Mouse (Mus musculus) CH12.LX (cell line): ENCODE results near the gene Trim41. TPM values are rescaled to one million over a fixed set of nuclear protein-coding genes. Genes with fewer than 3 reads are reported as not detected.
"Not testable (repeated sequence)": the region's sequence is repeated elsewhere in the genome, so short reads cannot be mapped to it uniquely, and the experiment has no call there.

Source experiments
- DNase-seq: peaks from one replicate; pipeline ENCODE4 v3.0.0-alpha.2; 2013; ENCODE audit errors: extremely low read depth
- H3K27ac ChIP-seq: 2 replicates; pipeline ENCODE4 v1.5.1; 2012; ENCODE audit warnings: low read depth, mild to moderate bottlenecking, control low read depth, moderate library complexity; ENCODE audit not compliant: insufficient read depth
- H3K27me3 ChIP-seq: replicated peaks from 2 replicates; pipeline ENCODE3; 2012; ENCODE audit warnings: inconsistent platforms
- H3K36me3 ChIP-seq, 2 experiments: replicated peaks in 1 of 2; 2 replicates each; pipeline versions ENCODE3 to v1.6.1; 2012; ENCODE audit warnings: inconsistent platforms in 1 of 2, low read length in 1 of 2, mild to moderate bottlenecking in 1 of 2, mixed read lengths in 1 of 2, moderate library complexity in 1 of 2; ENCODE audit not compliant: control insufficient read depth in 1 of 2, insufficient read depth in 1 of 2
- H3K4me1 ChIP-seq, 2 experiments: 2 replicates each; pipeline ENCODE4 v1.6.1; 2012; ENCODE audit warnings: inconsistent platforms in 1 of 2, moderate library complexity in 1 of 2; ENCODE audit not compliant: insufficient read depth in 2 of 2, control insufficient read depth in 1 of 2
- H3K4me2 ChIP-seq: 2 replicates; pipeline ENCODE4 v1.6.1; 2012; ENCODE audit warnings: low read depth, mild to moderate bottlenecking, control low read depth; ENCODE audit not compliant: poor library complexity, insufficient read depth, severe bottlenecking
- H3K4me3 ChIP-seq, 3 experiments: fragments of 150-350 bp in 1 of 3; sonication (generic) in 1 of 3; replicated peaks in 1 of 3; 2 replicates each; pipeline versions ENCODE3 to v1.5.1; 2011 to 2012; ENCODE audit warnings: low read depth in 2 of 3, low read length in 2 of 3, mild to moderate bottlenecking in 2 of 3, moderate library complexity in 2 of 3, control low read depth in 1 of 3, improper control_type of control experiment in 1 of 3, inconsistent platforms in 1 of 3, mixed read lengths in 1 of 3; ENCODE audit not compliant: poor library complexity in 1 of 3
- H3K79me2 ChIP-seq: replicated peaks from 2 replicates; pipeline ENCODE4 v1.6.1; 2012; ENCODE audit warnings: mild to moderate bottlenecking, moderate library complexity; ENCODE audit not compliant: control insufficient read depth, poor library complexity, insufficient read depth, severe bottlenecking; ENCODE audit errors: extremely low read depth
- H3K9ac ChIP-seq: 2 replicates; pipeline ENCODE4 v1.6.1; 2012; ENCODE audit warnings: low read depth, mild to moderate bottlenecking, control low read depth, moderate library complexity; ENCODE audit not compliant: insufficient read depth
- H3K9me3 ChIP-seq: replicated peaks from 2 replicates; pipeline ENCODE3; 2012; ENCODE audit warnings: low read length, inconsistent platforms, mixed read lengths
- CHD1 ChIP-seq: IDR thresholded peaks from 2 replicates; pipeline ENCODE4 v1.6.1; 2012; ENCODE audit warnings: low read depth, low read length, improper control_type of control experiment, inconsistent platforms
- CTCF ChIP-seq, 2 experiments: IDR thresholded peaks in 1 of 2; conservative IDR thresholded peaks in 1 of 2; 2 replicates each; pipeline ENCODE4 v1.5.1; 2011 to 2012; ENCODE audit warnings: low read depth in 2 of 2, low read length in 2 of 2, improper control_type of control experiment in 1 of 2, inconsistent platforms in 1 of 2, mild to moderate bottlenecking in 1 of 2, moderate library complexity in 1 of 2
- E2F4 ChIP-seq: IDR thresholded peaks from 2 replicates; pipeline ENCODE4 v1.6.1; 2011; ENCODE audit warnings: low read depth, low read length, improper control_type of control experiment; ENCODE audit not compliant: insufficient replicate concordance
- ETS1 ChIP-seq: conservative IDR thresholded peaks from 2 replicates; pipeline ENCODE4 v1.6.1; 2012; ENCODE audit warnings: low read depth, mild to moderate bottlenecking, inconsistent platforms, low read length, improper control_type of control experiment, moderate library complexity
- GABPA ChIP-seq: IDR thresholded peaks from 2 replicates; pipeline ENCODE4 v1.6.1; 2012; ENCODE audit warnings: low read depth, low read length, improper control_type of control experiment, inconsistent platforms; ENCODE audit not compliant: insufficient replicate concordance
- KAT2A ChIP-seq: IDR thresholded peaks from 2 replicates; pipeline ENCODE4 v1.6.1; 2012; ENCODE audit warnings: low read length, improper control_type of control experiment, inconsistent platforms; ENCODE audit not compliant: insufficient replicate concordance
- MAX ChIP-seq: IDR thresholded peaks from 2 replicates; pipeline ENCODE4 v1.6.1; 2011; ENCODE audit warnings: low read length, improper control_type of control experiment
- MAZ ChIP-seq: IDR thresholded peaks from 2 replicates; pipeline ENCODE4 v1.6.1; 2012; ENCODE audit warnings: low read depth, mild to moderate bottlenecking, inconsistent platforms, low read length, improper control_type of control experiment, moderate library complexity
- MEF2A ChIP-seq: IDR thresholded peaks from 2 replicates; pipeline ENCODE4 v1.6.1; 2014; ENCODE audit warnings: low read depth, mild to moderate bottlenecking, inconsistent platforms, low read length, improper control_type of control experiment, borderline replicate concordance
- MXI1 ChIP-seq: IDR thresholded peaks from 2 replicates; pipeline ENCODE4 v1.6.1; 2011; ENCODE audit warnings: mild to moderate bottlenecking, low read depth, low read length, improper control_type of control experiment
- MYC ChIP-seq: IDR thresholded peaks from 2 replicates; pipeline ENCODE4 v1.6.1; 2011; ENCODE audit warnings: low read depth, mild to moderate bottlenecking, improper control_type of control experiment, low read length
- NELFE ChIP-seq: IDR thresholded peaks from 2 replicates; pipeline ENCODE4 v1.6.1; 2011; ENCODE audit warnings: low read depth, low read length, improper control_type of control experiment
- NRF1 ChIP-seq: IDR thresholded peaks from 2 replicates; pipeline ENCODE4 v1.6.1; 2014; ENCODE audit warnings: low read depth, mild to moderate bottlenecking, inconsistent platforms, low read length, improper control_type of control experiment, moderate library complexity
- POLR2AphosphoS2 ChIP-seq: IDR thresholded peaks from 2 replicates; pipeline ENCODE4 v1.6.1; 2011; ENCODE audit warnings: low read depth, low read length, improper control_type of control experiment
- RAD21 ChIP-seq: IDR thresholded peaks from 2 replicates; pipeline ENCODE4 v1.6.1; 2011; ENCODE audit warnings: low read depth, mild to moderate bottlenecking, low read length, improper control_type of control experiment, moderate library complexity
- RCOR1 ChIP-seq: conservative IDR thresholded peaks from 2 replicates; pipeline ENCODE4 v1.6.1; 2012; ENCODE audit warnings: low read depth, mild to moderate bottlenecking, inconsistent platforms, low read length, improper control_type of control experiment
- SIN3A ChIP-seq: IDR thresholded peaks from 2 replicates; pipeline ENCODE4 v1.6.1; 2012; ENCODE audit warnings: low read length, improper control_type of control experiment, inconsistent platforms
- SMC3 ChIP-seq: IDR thresholded peaks from 2 replicates; pipeline ENCODE4 v1.6.1; 2011; ENCODE audit warnings: low read depth, low read length, improper control_type of control experiment
- TBP ChIP-seq: conservative IDR thresholded peaks from 2 replicates; pipeline ENCODE4 v1.6.1; 2011; ENCODE audit warnings: low read depth, low read length, improper control_type of control experiment
- TCF12 ChIP-seq: IDR thresholded peaks from 2 replicates; pipeline ENCODE4 v1.6.1; 2014; ENCODE audit warnings: low read depth, mild to moderate bottlenecking, inconsistent platforms, low read length, improper control_type of control experiment
- USF1 ChIP-seq: IDR thresholded peaks from 2 replicates; pipeline ENCODE4 v1.6.1; 2014; ENCODE audit warnings: low read depth, mild to moderate bottlenecking, inconsistent platforms, low read length, improper control_type of control experiment
- USF2 ChIP-seq: conservative IDR thresholded peaks from 2 replicates; pipeline ENCODE4 v1.6.1; 2011; ENCODE audit warnings: low read depth, low read length, improper control_type of control experiment
- ZKSCAN1 ChIP-seq: IDR thresholded peaks from 2 replicates; pipeline ENCODE4 v1.6.1; 2012; ENCODE audit warnings: low read depth, inconsistent platforms, low read length, improper control_type of control experiment, borderline replicate concordance
- dilution Hi-C: fragments of 300-500 bp; cut with MboI; formaldehyde crosslinking; loops from 2 replicates; pipeline ENCODE4 v1.14.3; 2020; ENCODE audit warnings: low sequenced_read_pairs; ENCODE audit not compliant: extremely low pct_unique_long_range_greater_than_20kb, extremely low pct_ligation_motif_present
- in situ Hi-C: fragments of 300-500 bp; cut with MboI; formaldehyde crosslinking; loops from 3 replicates; pipeline ENCODE4 v1.14.3; 2019; ENCODE audit warnings: low sequenced_read_pairs, low pct_ligation_motif_present, low pct_unique_long_range_greater_than_20kb, mixed read lengths
- polyA plus RNA-seq: library from polyadenylated mRNA; unstranded; fragments of >175 nt; gene quantifications from 2 replicates; pipeline ENCODE4 v1.2.1, GENCODE M21; 2012; ENCODE audit warnings: low read depth; ENCODE audit not compliant: insufficient read length
- total RNA-seq, 2 experiments: library from RNA; depleted of rRNA; stranded (reverse); fragments of 300-350 nt in 1 of 2; fragments of >200 nt in 1 of 2; gene quantifications; 2 replicates each; pipeline ENCODE4 v1.2.3; 2012 to 2014

The Trim41 gene
- total and polyA plus RNA-seq, 3 experiments: 18.8 to 51.6 (median 36.0) TPM

GRCm38 (mm10) chr11:48822768-48823512, 5.8 kb upstream of the Trim41 start:
- Histone ChIP-seq H3K36me3 (no peaks in the 10 kb centered on the region), H3K4me3 (peak overlapping the region; percentile 48 to 64 (median 60)), H3K27me3 (peaks cover 9% of the 10 kb centered on the region), H3K9ac (peak overlapping the region; percentile 63), H3K79me2 (no peaks in the 10 kb centered on the region), H3K4me1 (peaks cover 15 to 53% of the 10 kb centered on the region in 2 experiments), H3K9me3 (peaks cover 7% of the 10 kb centered on the region), H3K27ac (no peak overlapping the region), H3K4me2 (peak overlapping the region; percentile 90)
- no peak for DNase-seq
- in situ Hi-C loops: no loop called here
- peak; percentile 25 for TF ChIP-seq ETS1
- no peak for TF ChIP-seq CTCF (conservative IDR thresholded peaks at IDR 0.05 in 1 of 2, IDR thresholded peaks at IDR 0.05 in 1 of 2; ENCODE audit: low read depth in 2 of 2, low read length in 2 of 2)
- TF ChIP-seq SIN3A: peak; percentile 66
- TF ChIP-seq USF1: 0 out of 2 replicates have a peak, but pooled peaks have one; percentile 4
- TF ChIP-seq MXI1: peak; percentile 72
- no peak for TF ChIP-seq MEF2A
- 0 out of 2 replicates have a peak, but pooled peaks have one; percentile 27 for TF ChIP-seq MAX
- TF ChIP-seq CHD1: peak; percentile 39; the same call in 1 of the 2 replicates
- TF ChIP-seq TCF12: peak; percentile 26; the same call in 1 of the 2 replicates
- dilution Hi-C loops: no loop called here

GRCm38 (mm10) chr11:48821299-48821698, 4.1 kb upstream of the Trim41 start:
- Histone ChIP-seq H3K4me1 (peaks cover 14 to 51% of the 10 kb centered on the region in 2 experiments), H3K27ac (peak overlapping the region; percentile 84)
- H3K9me3 ChIP-seq, H3K79me2 ChIP-seq, H3K36me3 ChIP-seq, H3K27me3 ChIP-seq, in situ Hi-C loops, H3K4me3 ChIP-seq, H3K9ac ChIP-seq, dilution Hi-C loops, H3K4me2 ChIP-seq, DNase-seq: not testable (repeated sequence)
- TF ChIP-seq TBP: 0 out of 2 replicates have a peak, but pooled peaks have one; percentile 9

GRCm38 (mm10) chr11:48820308-48820674, 3.1 kb upstream of the Trim41 start:
- peak; percentile 75 for DNase-seq
- Histone ChIP-seq H3K4me3 (no peak overlapping the region), H3K4me1 (peaks cover 17 to 60% of the 10 kb centered on the region in 2 experiments), H3K4me2 (peak overlapping the region; percentile 67), H3K27me3 (peaks cover 9% of the 10 kb centered on the region), H3K79me2 (peaks cover 14% of the 10 kb centered on the region), H3K27ac (peak overlapping the region; percentile 84), H3K9me3 (no peaks in the 10 kb centered on the region), H3K36me3 (peaks cover 5 to 6% of the 10 kb centered on the region in 2 experiments), H3K9ac (peak overlapping the region; percentile 56)
- in situ Hi-C loops (no loop called here), dilution Hi-C loops (no loop called here)
- TF ChIP-seq GABPA (no peak), RCOR1 (no peak), POLR2AphosphoS2 (no peak), USF2 (no peak), NELFE (no peak), RAD21 (no peak; the same call in 1 of the 2 replicates), KAT2A (no peak), SIN3A (peak; percentile 94), USF1 (no peak), MEF2A (peak; percentile 61; the same call in 1 of the 2 replicates), MAZ (no peak), TBP (peak; percentile 55; the same call in 1 of the 2 replicates), E2F4 (no peak), SMC3 (no peak), ZKSCAN1 (no peak), CTCF (conservative IDR thresholded peaks at IDR 0.05 in 1 of 2, IDR thresholded peaks at IDR 0.05 in 1 of 2; ENCODE audit: low read depth in 2 of 2, low read length in 2 of 2) (no peak), MXI1 (0 out of 2 replicates have a peak, but pooled peaks have one; percentile 19), MYC (no peak), NRF1 (no peak)
